Mouse (Mus musculus): Measurements from ENCODE around the gene 4930558K02Rik.

DNA sequence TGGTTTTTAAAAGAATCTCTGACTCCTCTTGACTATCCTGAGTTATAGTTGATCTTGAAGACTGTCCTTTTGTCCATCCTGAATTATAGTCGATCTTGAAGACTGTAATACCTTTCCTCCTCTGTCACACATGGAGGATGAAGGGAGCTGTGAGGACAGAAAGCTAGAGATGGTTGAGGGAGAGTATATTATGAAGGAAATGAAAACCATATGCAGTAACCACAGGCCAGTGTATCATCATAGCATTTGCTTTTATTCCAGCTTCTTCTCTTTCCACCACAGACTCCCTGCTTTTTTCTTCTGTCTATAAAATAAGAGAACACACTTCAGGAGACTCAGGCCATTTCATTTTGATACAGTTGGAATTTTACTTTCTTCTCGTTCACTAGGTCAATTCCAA, 610 bp upstream of the 4930558K02Rik start:
- TF ChIP-seq POLR2A (IDR thresholded peaks at IDR 0.05; ENCODE audit: insufficient read length, low read depth) (no peak), CEBPB (IDR thresholded peaks at IDR 0.05; ENCODE audit: insufficient read depth, poor library complexity, severe bottlenecking) (no peak), TCF3 (IDR thresholded peaks at IDR 0.05; ENCODE audit: insufficient read length, low read depth) (no peak), E2F4 (IDR thresholded peaks at IDR 0.05; ENCODE audit: insufficient read depth) (no peak), TCF12 (IDR thresholded peaks at IDR 0.05; ENCODE audit: insufficient read depth, poor library complexity, severe bottlenecking) (no peak), POLR2AphosphoS2 (IDR thresholded peaks at IDR 0.05; ENCODE audit: insufficient read length, low read depth) (no peak), MAX (IDR thresholded peaks at IDR 0.05; ENCODE audit: low read depth) (no peak)
